Mouse (Mus musculus) heart, postnatal 0 days (tissue): ENCODE data around the gene Cdh3. TPM values are rescaled to one million over a fixed set of nuclear protein-coding genes. Genes with fewer than 3 reads are reported as not detected.

Experiments used
- ATAC-seq: fragments of 200-750 bp; cut with Nextera tagmentation; 2 replicates; pipeline ENCODE4 v1.8.0; 2017; ENCODE audit warnings: low read depth, moderate number of reproducible peaks, moderate library complexity; ENCODE audit not compliant: insufficient read depth
- DNase-seq: peaks from one replicate; pipeline ENCODE4 v3.0.0-alpha.2; 2016; ENCODE audit warnings: low spot score
- H3K27ac ChIP-seq: fragments of 300-500 bp; sonication (generic); 2 replicates; pipeline ENCODE4 v1.5.1; 2014; ENCODE audit warnings: low read depth, mild to moderate bottlenecking
- H3K27me3 ChIP-seq: fragments of 300-500 bp; sonication (generic); 2 replicates; pipeline ENCODE4 v1.6.1; 2014; ENCODE audit warnings: low read length, mixed read lengths; ENCODE audit not compliant: control insufficient read depth, insufficient read depth
- H3K36me3 ChIP-seq: fragments of 300-500 bp; sonication (generic); replicated peaks from 2 replicates; pipeline ENCODE4 v1.6.1; 2014; ENCODE audit warnings: low read length, mixed read lengths; ENCODE audit not compliant: control insufficient read depth, insufficient read depth
- H3K4me1 ChIP-seq: fragments of 300-500 bp; sonication (generic); 2 replicates; pipeline ENCODE4 v1.6.1; 2014; ENCODE audit warnings: antibody characterized with exemption; ENCODE audit not compliant: control insufficient read depth, insufficient read depth
- H3K4me2 ChIP-seq: fragments of 300-500 bp; sonication (generic); 2 replicates; pipeline ENCODE4 v1.6.1; 2014; ENCODE audit warnings: low read depth, mild to moderate bottlenecking, low read length, moderate library complexity
- H3K4me3 ChIP-seq: fragments of 300-500 bp; sonication (generic); 2 replicates; pipeline ENCODE4 v1.5.1; 2014; ENCODE audit warnings: low read depth, low read length
- H3K9ac ChIP-seq: fragments of 300-500 bp; sonication (generic); replicated peaks from 2 replicates; pipeline ENCODE4 v1.6.1; 2014; ENCODE audit warnings: low read depth, low read length, mixed read lengths
- H3K9me3 ChIP-seq: fragments of 300-500 bp; sonication (generic); replicated peaks from 2 replicates; pipeline ENCODE4 v1.6.1; 2016; ENCODE audit warnings: low read length; ENCODE audit not compliant: control insufficient read depth
- CTCF ChIP-seq: IDR thresholded peaks from 2 replicates; pipeline ENCODE4 v1.5.1; 2016; ENCODE audit warnings: antibody characterized with exemption, control low read depth, low read depth
- EP300 ChIP-seq: IDR thresholded peaks from 2 replicates; pipeline ENCODE4 v1.6.1; 2016; ENCODE audit warnings: antibody characterized with exemption, low read depth
- WGBS: fragments of 180-500 bp; shearing (Covaris S2); extraction: QIAGEN DNeasy Blood & Tissue Kit; methylation state at CpG from one replicate; pipeline ENCODE4 v1.1.7; 2014; 5-methylcytosine and 5-hydroxymethylcytosine counted together
- polyA plus RNA-seq: library from polyadenylated mRNA; unstranded; fragments of >200 nt; fragmentation: Nextera tagmentation; extraction: Ambion mirVana; gene quantifications from 2 replicates; pipeline ENCODE4 v1.2.1, GENCODE M21; 2015
- total RNA-seq: library from RNA; depleted of rRNA; stranded (reverse); fragments of >200 nt; gene quantifications from 2 replicates; pipeline ENCODE4 v1.2.3, GENCODE M21; 2014; ENCODE audit warnings: low replicate concordance

The Cdh3 gene
- total and polyA plus RNA-seq, 2 experiments from 2014 or later, result 4.5 to 9.2 TPM

DNA sequence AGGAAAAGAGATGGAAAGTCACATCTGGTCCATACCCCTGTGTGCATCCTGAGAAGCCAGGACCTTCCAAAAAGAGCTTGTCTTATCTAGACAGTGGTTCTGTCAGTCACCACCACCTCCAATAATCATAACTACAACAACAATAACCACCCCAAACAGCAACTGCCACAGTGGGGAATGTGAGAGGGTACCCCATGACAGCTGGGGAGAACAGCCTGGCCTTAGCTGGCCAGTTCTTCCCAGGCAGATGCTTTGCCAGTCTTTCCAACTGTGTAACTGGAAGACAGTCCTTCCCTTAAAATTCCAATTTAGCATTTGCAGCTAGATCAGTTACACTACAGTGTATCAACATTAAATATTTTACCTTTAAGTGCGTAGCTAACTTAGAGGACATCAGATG is 40.2 kb downstream of the Cdh3 start:
- Histone ChIP-seq H3K4me1 (no peaks in the 10 kb centered on the region), H3K9ac (no peak overlapping the region), H3K27ac (no peak overlapping the region), H3K27me3 (no peaks in the 10 kb centered on the region), H3K9me3 (no peaks in the 10 kb centered on the region), H3K36me3 (no peaks in the 10 kb centered on the region; the same call in 1 of the 2 replicates), H3K4me2 (no peak overlapping the region), H3K4me3 (no peak overlapping the region)
- no peak for ATAC-seq
- 82% methylated on average over 1 of the region's 1 CpGs for WGBS
- no peak for DNase-seq
- TF ChIP-seq CTCF (no peak), EP300 (no peak)

DNA sequence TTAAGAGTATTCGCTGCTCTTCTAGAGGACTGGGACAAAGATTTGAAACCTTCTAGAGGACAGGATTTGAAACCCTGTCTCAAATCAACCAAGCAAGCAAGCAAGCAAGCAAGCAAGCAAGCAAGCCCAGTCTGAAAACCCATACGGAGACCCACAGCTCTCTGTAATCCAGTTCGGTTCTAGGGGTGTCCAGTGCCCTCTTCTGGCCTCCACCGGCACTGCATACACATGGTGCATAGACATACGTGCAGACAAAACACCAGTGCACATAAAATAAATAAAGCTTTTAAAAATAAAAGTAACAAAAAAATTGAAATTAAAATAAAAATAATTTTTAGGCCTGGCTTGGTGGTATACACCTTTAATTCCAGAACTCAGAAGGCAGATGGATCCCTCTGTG is 43.3 kb downstream of the Cdh3 start:
- H3K36me3 ChIP-seq, result no peaks in the 10 kb centered on the region
- TF ChIP-seq CTCF (no peak), EP300 (no peak)
- no peak overlapping the region for H3K4me3 ChIP-seq
- H3K4me1 ChIP-seq, result no peaks in the 10 kb centered on the region
- no peak overlapping the region for H3K4me2 ChIP-seq
- DNase-seq (no peak), ATAC-seq (no peak)
- H3K9me3 ChIP-seq, result no peaks in the 10 kb centered on the region; the same call in 1 of the 2 replicates
- no peak overlapping the region for H3K27ac ChIP-seq
- no peak overlapping the region for H3K9ac ChIP-seq
- no peaks in the 10 kb centered on the region for H3K27me3 ChIP-seq
- 94% methylated on average over 5 of the region's 5 CpGs for WGBS

DNA sequence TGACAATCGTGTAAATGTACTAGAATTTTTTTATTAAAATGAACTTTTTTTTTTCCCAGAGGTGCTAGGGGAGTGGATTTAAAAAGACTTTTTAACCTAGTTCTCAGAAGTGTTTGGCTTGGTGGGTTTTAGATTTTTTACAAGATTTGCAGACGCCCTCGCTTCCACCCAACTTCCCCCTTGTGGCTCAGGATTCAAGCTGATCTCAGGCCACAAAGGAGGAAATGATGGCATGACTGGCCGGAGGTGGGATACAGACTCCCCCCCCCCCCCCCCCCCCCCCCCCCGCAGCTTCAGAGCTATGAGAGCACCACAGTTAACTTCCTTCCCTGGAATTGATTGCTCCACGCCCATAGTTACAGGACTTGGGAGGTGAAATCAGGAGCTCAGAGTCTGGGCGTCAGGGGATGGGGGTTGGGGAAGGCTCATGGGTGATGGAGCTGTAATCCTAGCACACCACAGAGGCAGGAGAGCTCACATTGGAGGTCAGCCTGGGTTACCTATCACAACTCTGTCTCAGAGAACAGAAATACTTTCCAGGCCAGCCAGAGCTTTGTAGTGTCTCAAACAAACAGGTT is 45.5 kb downstream of the Cdh3 start:
- TF ChIP-seq CTCF, result no peak
- no peak for TF ChIP-seq EP300
- H3K36me3 ChIP-seq, result no peaks in the 10 kb centered on the region
- H3K4me3 ChIP-seq, result no peak overlapping the region
- WGBS, result 66% methylated on average over 6 of the region's 7 CpGs
- no peaks in the 10 kb centered on the region; the same call in 1 of the 2 replicates for H3K9me3 ChIP-seq
- H3K27me3 ChIP-seq, result no peaks in the 10 kb centered on the region
- no peak for DNase-seq
- no peak overlapping the region for H3K27ac ChIP-seq
- no peak overlapping the region for H3K9ac ChIP-seq
- no peaks in the 10 kb centered on the region for H3K4me1 ChIP-seq
- no peak overlapping the region for H3K4me2 ChIP-seq
- no peak for ATAC-seq

DNA sequence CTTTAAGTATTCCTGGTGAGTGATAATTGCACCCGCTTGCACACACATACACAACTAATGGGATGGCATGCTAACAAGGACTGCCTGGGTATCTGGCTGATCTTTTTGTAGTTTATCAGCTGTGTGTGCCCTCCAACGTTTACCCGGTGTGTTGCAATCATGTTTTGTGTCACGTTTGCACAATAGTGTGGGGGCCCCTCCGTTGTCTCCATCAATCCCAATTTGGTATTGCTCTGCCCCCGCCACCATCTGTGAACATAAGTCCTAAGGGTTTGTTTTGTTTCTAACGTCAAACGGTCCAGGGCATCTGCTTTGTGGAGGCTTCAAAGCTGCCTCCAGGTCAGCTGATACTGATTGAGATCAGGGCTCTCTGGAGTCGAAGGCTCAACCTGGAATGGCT is 49.2 kb downstream of the Cdh3 start:
- H3K36me3 ChIP-seq, result no peaks in the 10 kb centered on the region
- no peak for DNase-seq
- H3K4me1 ChIP-seq, result no peaks in the 10 kb centered on the region
- H3K9me3 ChIP-seq, result no peaks in the 10 kb centered on the region; the same call in 1 of the 2 replicates
- TF ChIP-seq CTCF (no peak), EP300 (no peak)
- no peak overlapping the region for H3K27ac ChIP-seq
- H3K27me3 ChIP-seq, result no peaks in the 10 kb centered on the region
- no peak overlapping the region for H3K4me3 ChIP-seq
- no peak overlapping the region for H3K4me2 ChIP-seq
- ATAC-seq, result no peak
- H3K9ac ChIP-seq, result no peak overlapping the region
- 44% methylated on average over 9 of the region's 9 CpGs for WGBS

DNA sequence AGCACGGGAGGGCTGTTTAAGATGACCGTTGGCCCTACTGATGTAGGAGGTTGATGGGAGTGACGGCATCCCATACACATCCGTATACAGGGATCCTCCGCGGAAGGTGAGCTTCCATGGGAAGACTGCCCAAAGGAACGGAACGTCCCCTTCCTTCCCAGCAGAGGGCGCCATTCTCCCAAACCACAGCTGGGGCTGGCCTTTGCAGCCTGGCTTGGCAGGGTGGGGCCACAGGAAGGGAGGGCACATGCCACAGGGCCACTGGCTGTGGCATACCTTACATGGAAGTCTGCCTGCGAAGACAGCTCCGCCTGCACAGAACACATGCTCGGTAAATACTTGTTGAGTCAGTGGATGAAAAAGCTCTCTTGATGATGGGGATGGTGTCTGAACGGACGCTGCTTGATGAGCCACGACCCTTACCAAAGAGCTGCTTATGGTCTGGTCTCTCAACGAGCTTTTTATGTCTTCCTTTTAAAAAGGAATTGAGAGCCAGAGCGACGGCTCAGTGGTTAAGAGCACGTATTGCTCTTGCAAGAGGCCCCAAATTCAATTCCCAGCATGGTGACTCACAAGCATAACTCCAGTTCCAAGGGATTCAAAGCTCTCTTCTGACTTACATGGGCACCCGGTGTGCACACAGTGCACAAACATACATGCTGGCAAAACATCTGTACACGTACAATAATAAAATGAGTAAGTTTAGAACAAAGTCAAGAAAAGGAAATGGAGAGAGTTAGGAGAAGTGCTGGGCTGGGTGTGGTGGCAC is 50.6 kb downstream of the Cdh3 start:
- Histone ChIP-seq H3K4me1 (no peaks in the 10 kb centered on the region), H3K9ac (no peak overlapping the region), H3K36me3 (no peaks in the 10 kb centered on the region), H3K4me2 (no peak overlapping the region), H3K9me3 (no peaks in the 10 kb centered on the region; the same call in 1 of the 2 replicates), H3K27ac (peak overlapping the region; percentile 37; the same call in 1 of the 2 replicates), H3K27me3 (no peaks in the 10 kb centered on the region), H3K4me3 (no peak overlapping the region)
- ATAC-seq (peak; percentile 91), DNase-seq (peak; percentile 85)
- WGBS, result 22% methylated on average over 21 of the region's 21 CpGs
- TF ChIP-seq EP300 (no peak), CTCF (peak; percentile 80)
